Comparison of ENCODE assay signal across 17 mouse cellular contexts in genomic region chr6:39270457-39270856, GRCm38 (mm10).
"Had no signal": no experiment of that assay in that cellular context is flagged by ENCODE, and none has a peak within 500 bp of the region (broad histone marks: within the 10 kb centered on the region; RNA-seq: fewer than 3 reads in every experiment).

No protein-coding gene starts in this region.

- H3K9ac ChIP-seq: liver, embryonic 13.5 days; midbrain, embryonic 12.5 days; neural tube, embryonic 13.5 days had no signal

- H3K9me3 ChIP-seq: limb, embryonic 10.5 days; liver, embryonic 13.5 days; midbrain, embryonic 12.5 days; neural tube, embryonic 13.5 days had no signal

- H3K4me1 ChIP-seq: liver, embryonic 13.5 days; midbrain, embryonic 12.5 days; neural tube, embryonic 13.5 days had no signal

- H3K4me3 ChIP-seq: limb, embryonic 10.5 days; liver, embryonic 13.5 days; megakaryocyte, embryonic 14.5 days; midbrain, embryonic 12.5 days; neural tube, embryonic 13.5 days had no signal

- H3K36me3 ChIP-seq: limb, embryonic 10.5 days; liver, embryonic 13.5 days; midbrain, embryonic 12.5 days; neural tube, embryonic 13.5 days had no signal

- H3K27ac ChIP-seq: kidney, postnatal 0 days; limb, embryonic 10.5 days; liver, embryonic 13.5 days; macrophage; midbrain, embryonic 12.5 days; neural tube, embryonic 13.5 days had no signal

- ATAC-seq: midbrain, embryonic 16.5 days had no signal

- DNase-seq: kidney, adult 11 months; kidney, adult 9 months; kidney, postnatal 36 days; layer of hippocampus, adult 9-11 months; liver, embryonic 13.5 days; lung, adult 2 months; retina, postnatal 1 day; right cerebral cortex, postnatal 14 days; thymus, adult 2 months; thymus, postnatal 36 days had no signal

- H3K4me2 ChIP-seq: liver, embryonic 13.5 days; midbrain, embryonic 12.5 days; neural tube, embryonic 13.5 days had no signal

- H3K27me3 ChIP-seq: liver, embryonic 13.5 days; midbrain, embryonic 12.5 days; neural tube, embryonic 13.5 days had no signal
